Mouse (Mus musculus): ENCODE results near the gene Mlxip.

Gene Mlxip

GRCm38 (mm10) chr5:123382686-123383085 lies 11.9 kb upstream of the Mlxip start:
- DNase-seq (ENCODE audit: low read depth), result no peak

GRCm38 (mm10) chr5:123388452-123388851 lies 6.1 kb upstream of the Mlxip start:
- no peak for DNase-seq (ENCODE audit: low read depth)

DNA sequence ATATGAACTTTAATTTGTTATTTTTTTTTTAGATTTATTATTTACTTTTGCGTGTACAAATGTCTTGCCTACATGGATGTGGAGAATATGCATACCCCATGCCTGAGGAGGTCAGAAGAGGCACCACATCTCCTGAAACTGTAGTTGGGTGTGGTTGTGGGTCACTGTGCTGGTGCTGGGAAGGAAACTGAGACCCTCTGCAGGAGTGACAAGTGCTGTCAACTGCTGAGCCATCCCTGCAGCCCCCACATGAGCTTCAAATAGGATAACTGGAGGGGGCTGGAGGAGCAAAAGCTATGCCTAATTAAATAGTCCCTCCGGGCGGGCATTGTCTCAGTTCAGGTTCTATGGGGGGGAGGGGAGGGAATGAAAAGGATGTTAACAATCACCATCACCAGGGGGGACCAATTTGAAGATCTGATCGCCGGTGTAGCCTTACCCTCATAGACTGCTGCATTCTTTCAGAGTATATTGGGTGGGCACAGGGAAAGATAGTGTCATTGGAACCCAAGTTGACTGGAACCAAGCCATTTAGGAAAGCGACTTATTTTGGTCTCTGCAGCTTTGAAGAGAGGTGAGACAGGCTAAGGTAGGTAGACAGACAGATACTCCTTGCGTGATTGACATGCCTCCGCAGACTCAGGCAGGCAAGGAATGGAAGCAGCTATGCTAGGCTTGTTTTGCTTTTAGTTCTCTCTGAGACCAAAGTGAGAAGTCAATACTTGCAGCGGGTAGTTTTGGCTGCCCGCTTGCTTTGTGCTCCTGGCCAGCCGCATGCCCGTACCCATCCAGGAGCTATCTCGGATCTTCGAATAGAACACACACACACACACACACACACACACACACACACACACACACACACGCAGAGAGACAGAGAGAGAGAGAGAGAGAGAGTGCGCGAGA lies 3.8 kb upstream of the Mlxip start:
- DNase-seq (ENCODE audit: low read depth), result no peak

DNA sequence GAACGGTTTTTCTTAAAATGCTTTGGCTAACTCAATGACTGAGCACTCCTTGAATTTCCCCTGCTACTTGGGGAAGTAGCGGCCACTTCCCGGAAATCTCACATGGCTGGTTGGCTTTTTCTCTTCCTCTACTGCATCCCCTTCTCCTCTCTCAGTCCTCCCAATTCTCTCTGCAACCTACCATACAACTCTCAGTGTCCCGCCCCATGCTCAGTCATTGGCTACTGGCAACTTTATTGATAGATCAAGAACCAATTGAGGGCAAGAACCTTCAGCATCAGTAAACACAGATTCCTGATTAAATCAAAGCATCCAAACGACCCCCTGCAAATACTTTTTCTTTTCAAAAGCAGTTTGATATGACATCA lies 3.2 kb upstream of the Mlxip start:
- DNase-seq (ENCODE audit: low read depth), result no peak

GRCm38 (mm10) chr5:123393786-123394302 lies 754 bp upstream of the Mlxip start:
- DNase-seq (ENCODE audit: low read depth), result no peak

DNA sequence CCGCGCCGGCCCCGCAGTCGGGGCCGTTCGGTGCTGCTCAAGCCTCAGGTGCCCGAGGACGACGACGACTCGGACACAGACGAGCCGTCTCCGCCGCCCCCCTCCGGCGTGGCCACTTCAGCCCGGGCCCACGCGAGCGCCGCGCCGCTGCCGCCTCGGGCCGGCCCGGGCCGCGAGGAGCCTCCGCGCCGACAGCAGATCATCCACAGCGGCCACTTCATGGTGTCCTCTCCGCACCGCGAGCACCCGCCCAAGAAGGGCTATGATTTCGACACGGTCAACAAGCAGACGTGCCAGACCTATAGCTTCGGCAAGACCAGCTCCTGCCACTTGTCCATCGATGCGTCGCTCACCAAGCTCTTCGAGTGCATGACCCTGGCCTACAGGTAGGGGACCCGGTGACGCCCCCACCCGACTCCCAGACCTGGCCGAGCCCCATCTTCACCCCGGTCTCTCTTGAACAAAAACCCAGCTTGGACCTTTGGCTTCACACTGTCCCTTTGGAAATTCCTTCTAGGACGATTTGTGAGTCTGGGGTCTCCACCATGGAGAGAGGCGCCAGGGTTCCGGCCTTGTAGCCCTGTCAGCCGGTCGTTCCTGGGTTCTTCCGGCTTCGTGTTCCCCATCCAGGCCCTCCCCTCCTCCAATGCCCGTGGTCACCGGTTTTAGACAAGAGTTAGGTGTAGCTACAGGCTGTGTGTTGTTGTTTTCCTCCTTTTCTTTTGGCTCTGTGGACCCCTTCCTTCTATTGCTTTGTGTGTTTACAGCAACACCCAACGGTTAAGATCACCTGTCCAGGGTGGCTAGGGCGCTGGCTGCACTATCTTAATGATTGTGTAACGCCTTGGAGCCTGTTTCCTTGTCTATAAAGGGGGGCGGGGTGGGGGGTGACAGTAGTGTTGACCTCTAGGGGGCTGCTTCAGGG lies 621 bp downstream of the Mlxip start:
- no peak for DNase-seq (ENCODE audit: low read depth)

DNA sequence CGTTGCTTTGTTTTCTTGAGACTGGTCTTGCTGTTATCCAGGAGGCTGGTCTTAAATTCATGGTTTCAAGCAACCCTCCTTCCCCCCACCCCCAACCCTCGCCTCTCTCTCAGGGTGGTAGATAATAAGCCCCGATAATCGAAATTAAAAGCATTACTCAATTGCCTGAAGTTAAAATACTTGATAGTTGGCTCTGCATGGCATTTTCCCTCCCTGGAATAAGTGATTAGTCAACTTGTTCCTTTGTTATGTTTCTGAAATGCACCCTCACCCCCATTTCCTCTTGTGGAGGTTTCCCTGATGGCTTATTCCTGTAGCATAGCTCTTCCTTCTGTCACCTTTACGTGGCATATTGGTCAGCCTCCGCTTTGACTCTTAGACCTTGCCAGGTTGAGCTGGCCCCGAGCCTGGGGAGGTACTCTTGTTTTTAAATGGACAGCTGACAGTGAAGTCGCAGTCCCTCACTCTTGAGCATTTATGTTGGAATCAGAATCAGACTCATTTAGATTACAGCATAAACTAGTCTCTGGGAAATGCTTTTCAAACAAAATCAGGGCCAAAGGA lies 2.4 kb downstream of the Mlxip start:
- no peak for DNase-seq (ENCODE audit: low read depth)

- no peak for DNase-seq (ENCODE audit: low read depth)
These were observed 3.2 kb downstream of the Mlxip start for GRCm38 (mm10) chr5:123397786-123398185.

GRCm38 (mm10) chr5:123398856-123399498 lies 4.4 kb downstream of the Mlxip start:
- DNase-seq (ENCODE audit: low read depth), result no peak

GRCm38 (mm10) chr5:123404480-123404879 lies 9.9 kb downstream of the Mlxip start:
- DNase-seq (ENCODE audit: low read depth), result no peak

DNA sequence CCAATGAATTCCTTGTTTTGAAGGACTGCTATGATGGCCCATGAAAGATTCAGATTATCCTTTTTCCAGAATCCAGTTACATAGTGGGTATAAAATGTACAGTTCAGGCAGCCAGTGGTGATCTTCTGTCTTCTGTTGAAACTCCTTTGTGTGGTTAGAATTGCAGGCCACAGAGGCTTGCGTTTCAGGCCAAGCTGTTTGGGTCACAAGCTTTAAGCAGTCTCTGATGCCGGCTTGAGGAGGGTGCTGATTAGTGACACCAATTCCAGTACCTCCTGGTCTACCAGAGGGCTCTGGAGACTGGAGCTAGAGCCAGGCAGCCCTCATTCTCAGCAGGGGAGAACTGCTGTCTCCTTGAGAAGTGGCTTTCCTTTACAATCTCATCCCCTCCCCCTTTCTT lies 12.4 kb downstream of the Mlxip start:
- DNase-seq (ENCODE audit: low read depth), result no peak

DNA sequence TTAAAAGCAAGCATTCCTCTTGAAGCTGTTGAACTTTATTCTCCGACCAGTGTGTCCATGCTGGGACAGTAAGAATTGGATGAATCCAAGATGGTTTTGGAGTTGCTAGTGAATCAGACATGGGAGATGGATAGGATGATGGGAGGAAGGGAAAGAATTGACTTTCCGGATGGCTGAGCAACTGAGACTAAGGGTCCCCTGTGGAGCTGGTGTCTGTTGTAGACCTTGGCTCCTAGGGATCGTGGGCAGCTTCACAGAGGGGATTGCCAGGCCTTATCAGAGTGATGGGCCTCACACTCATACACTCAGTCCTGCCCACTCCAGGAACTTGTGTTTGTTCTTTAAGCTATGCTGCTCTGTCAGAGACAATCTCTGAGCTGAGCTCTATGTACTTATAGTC lies 13.6 kb downstream of the Mlxip start:
- DNase-seq (ENCODE audit: low read depth), result no peak

DNA sequence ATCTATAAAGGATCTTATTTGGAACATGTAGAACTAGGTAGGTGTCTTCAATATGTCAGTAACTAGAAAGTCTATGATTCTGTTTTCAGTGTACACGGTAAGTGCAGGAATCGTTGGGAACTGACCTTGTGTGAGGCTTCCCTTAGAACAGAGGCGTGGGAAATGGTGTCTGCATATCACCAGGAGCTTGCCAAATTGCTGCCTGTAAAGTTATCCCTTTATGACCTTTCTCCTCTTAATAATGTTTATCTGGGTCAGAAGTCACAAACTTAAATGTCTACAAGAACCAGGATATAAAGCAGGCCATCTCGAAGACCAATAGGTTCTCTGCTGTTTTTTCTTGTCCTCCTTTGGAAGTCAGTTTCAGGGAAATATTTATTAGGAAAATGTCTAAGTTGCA lies 17.6 kb downstream of the Mlxip start:
- DNase-seq (ENCODE audit: low read depth), result no peak

DNA sequence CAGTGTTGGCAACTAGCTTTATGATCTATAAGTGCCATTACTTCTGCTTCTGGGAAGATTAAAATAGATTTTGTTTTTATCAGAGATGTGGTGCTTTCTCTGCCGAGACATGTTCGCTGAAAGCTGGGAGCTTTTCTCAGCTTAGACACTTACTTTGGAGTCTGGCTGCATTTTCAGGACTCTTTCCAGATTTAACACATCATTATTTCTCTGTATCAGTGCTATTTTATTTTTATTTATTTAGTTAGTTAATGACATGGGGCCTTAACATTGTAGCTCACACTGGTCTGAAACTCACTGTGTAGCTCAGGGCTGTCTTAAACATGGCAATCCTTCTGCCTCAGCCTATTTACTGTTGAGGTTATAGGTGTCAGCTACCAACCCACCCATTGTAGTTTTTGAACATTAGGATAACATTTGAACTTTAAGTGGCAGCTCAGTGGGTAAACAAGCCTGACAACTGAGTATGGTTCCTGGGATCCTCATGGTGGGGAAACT lies 19.3 kb downstream of the Mlxip start:
- no peak for DNase-seq (ENCODE audit: low read depth)

DNA sequence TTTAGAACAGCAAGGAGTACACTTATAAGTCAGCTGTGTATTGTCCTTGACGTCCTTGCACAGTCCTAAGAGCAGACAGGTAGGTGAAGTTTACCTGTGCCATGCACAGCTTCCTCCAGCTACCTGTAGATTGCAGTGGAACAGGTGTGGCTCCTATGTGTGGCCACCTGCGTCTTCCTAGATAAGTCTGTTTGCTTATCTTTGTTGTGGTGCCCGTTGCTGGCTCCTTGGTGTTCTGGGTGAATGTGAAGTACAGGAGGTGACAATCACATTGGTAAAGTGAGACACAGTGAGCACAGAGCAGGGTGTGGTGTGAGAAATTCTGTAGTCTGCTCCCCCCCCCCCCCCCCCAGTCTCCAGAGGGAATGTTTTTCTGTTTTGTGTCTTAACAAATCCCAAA lies 21.6 kb downstream of the Mlxip start:
- no peak for DNase-seq (ENCODE audit: low read depth)

DNA sequence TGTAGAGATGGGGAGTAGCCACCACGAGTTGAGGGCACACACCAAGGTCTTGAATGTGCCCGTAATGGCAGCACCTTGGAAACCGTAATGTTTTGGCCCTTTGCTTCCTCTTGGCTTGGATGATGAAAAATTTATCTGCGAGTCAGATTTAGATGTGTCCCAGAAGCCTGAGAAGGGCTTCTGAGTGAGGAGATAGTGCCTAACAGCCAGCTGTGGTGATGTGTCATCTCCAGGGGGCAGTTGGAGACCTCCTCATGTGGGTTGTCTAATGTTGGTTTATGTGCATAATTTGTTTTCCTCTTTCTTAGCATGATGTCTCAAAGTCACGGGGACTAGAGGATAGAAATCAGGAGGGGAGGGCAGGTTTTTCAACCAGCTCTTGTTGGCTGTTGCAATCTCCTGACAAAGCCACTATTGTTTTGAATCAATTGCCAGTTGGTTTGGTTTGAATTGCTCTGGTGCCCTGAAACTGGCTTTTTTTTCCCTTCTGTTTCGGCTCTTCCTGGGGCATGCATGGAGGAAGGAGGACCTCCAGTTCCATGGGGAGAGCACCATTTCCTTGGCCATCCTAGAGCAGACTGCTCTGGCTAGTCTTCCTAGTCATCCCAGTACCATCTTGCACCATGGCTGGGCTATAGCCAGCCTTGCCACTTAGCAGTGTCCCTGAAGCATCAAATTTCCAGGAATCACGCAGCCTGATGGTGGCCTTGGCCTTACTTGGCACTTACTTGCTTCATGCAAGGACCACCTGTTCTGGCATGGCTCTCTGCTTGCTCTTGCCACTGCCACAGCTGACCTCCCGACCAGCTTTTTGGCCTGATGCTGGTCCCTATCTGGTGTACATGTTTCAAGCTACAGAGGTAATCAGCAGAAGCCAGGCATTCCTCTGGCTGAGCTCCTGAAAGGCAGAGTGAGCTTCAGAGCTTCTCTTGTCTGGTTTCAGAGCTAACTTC lies 22.2 kb downstream of the Mlxip start:
- no peak for DNase-seq (ENCODE audit: low read depth)

DNA sequence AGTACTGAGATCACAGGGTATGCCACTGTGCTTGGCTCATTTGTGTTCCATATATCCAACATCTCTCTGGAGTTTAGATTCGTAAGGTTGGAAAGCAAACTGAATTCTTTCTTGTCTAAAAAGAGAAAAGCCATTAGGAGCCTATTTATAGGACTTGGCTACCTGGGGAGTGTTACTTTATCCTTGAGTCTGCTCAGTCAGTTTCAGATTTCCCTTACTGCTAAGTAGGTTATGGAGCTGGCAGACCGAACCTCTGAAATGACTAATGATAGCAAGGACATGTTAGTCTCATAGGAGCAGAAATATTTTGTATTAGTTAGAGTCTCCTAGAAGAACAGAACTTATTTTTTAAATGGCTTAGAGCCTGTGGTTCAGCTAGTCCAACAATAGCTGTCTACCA lies 29.3 kb downstream of the Mlxip start:
- no peak for DNase-seq (ENCODE audit: low read depth)

GRCm38 (mm10) chr5:123427556-123427955 lies 33.0 kb downstream of the Mlxip start:
- DNase-seq (ENCODE audit: low read depth), result no peak

GRCm38 (mm10) chr5:123431524-123432304 lies 37.1 kb downstream of the Mlxip start:
- DNase-seq (ENCODE audit: low read depth), result no peak
